Mouse (Mus musculus) midbrain, embryonic 15.5 days (tissue): ENCODE measurements around the gene Plcb4. TPM values are rescaled to one million over a fixed set of nuclear protein-coding genes. Genes with fewer than 3 reads are reported as not detected.

Source experiments
- ATAC-seq: fragments of 200-750 bp; cut with Nextera tagmentation; replicated peaks from 2 replicates; pipeline ENCODE4 v1.8.0; 2017; ENCODE audit warnings: moderate TSS enrichment
- H3K27ac ChIP-seq: fragments of 300-500 bp; sonication (generic); 2 replicates; pipeline ENCODE4 v1.5.1; 2015; ENCODE audit warnings: mild to moderate bottlenecking, inconsistent platforms
- H3K27me3 ChIP-seq: fragments of 300-500 bp; sonication (generic); replicated peaks from 2 replicates; pipeline ENCODE4 v1.6.1; 2015; ENCODE audit warnings: inconsistent platforms
- H3K36me3 ChIP-seq: fragments of 300-500 bp; sonication (generic); replicated peaks from 2 replicates; pipeline ENCODE4 v1.6.1; 2015; ENCODE audit warnings: inconsistent platforms
- H3K4me1 ChIP-seq: fragments of 300-500 bp; sonication (generic); 2 replicates; pipeline ENCODE4 v1.6.1; 2015; ENCODE audit warnings: inconsistent platforms
- H3K4me2 ChIP-seq: fragments of 300-500 bp; sonication (generic); 2 replicates; pipeline ENCODE4 v1.6.1; 2015; ENCODE audit warnings: inconsistent platforms, mild to moderate bottlenecking, moderate library complexity
- H3K4me3 ChIP-seq: fragments of 300-500 bp; sonication (generic); 2 replicates; pipeline ENCODE4 v1.5.1; 2015; ENCODE audit warnings: mild to moderate bottlenecking, inconsistent platforms
- H3K9ac ChIP-seq: fragments of 300-500 bp; sonication (generic); 2 replicates; pipeline ENCODE4 v1.6.1; 2015; ENCODE audit warnings: mild to moderate bottlenecking, inconsistent platforms
- H3K9me3 ChIP-seq: fragments of 300-500 bp; sonication (generic); 2 replicates; pipeline ENCODE4 v1.6.1; 2016; ENCODE audit warnings: inconsistent platforms
- WGBS: fragments of 180-500 bp; shearing (Covaris S2); methylation state at CpG from one replicate; pipeline ENCODE4 v1.1.7; 2015; ENCODE audit warnings: mixed read lengths; 5-methylcytosine and 5-hydroxymethylcytosine counted together
- polyA plus RNA-seq: library from polyadenylated mRNA; unstranded; fragments of >200 nt; fragmentation: Nextera tagmentation; extraction: Ambion mirVana; gene quantifications from 2 replicates; pipeline ENCODE4 v1.2.1, GENCODE M21; 2015

The Plcb4 gene
- polyA plus RNA-seq, 1 experiment from 2014 or later = 47.8 TPM

DNA sequence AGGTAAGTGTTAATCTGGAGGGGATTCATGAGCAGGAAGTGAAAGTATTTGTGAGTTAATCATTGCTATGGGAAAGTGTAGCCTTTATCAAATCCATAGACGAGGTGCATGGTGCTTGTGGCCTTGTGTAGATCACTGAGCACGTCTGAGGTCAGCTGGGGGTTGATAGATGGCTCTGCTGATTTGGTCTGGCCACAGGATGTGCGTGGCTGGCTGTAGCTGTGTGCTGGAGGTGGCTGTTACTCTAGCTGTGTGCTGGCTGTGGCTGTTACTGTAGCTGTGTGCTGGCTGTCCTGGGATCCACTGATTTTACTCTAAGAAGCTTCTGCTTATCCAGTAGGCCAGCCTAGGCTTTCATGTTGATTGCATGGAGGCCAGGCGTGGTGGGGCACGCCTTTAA is 91.9 kb downstream of the Plcb4 start:
- Histone ChIP-seq H3K27me3 (no peaks in the 10 kb centered on the region), H3K4me3 (no peak overlapping the region), H3K27ac (no peak overlapping the region), H3K4me1 (0 out of 2 replicates have a peak, but pooled peaks cover 9% of the 10 kb centered on the region), H3K4me2 (no peak overlapping the region), H3K36me3 (no peaks in the 10 kb centered on the region), H3K9me3 (no peaks in the 10 kb centered on the region), H3K9ac (no peak overlapping the region)
- 87% methylated on average over 5 of the region's 5 CpGs for WGBS
- ATAC-seq = no peak

GRCm38 (mm10) chr2:135755792-135756191 is 97.0 kb downstream of the Plcb4 start:
- H3K4me3 ChIP-seq = no peak overlapping the region
- ATAC-seq = no peak
- no peaks in the 10 kb centered on the region for H3K27me3 ChIP-seq
- 91% methylated on average over 5 of the region's 5 CpGs for WGBS
- H3K36me3 ChIP-seq = no peaks in the 10 kb centered on the region
- H3K9me3 ChIP-seq = no peaks in the 10 kb centered on the region
- H3K4me2 ChIP-seq = no peak overlapping the region
- H3K9ac ChIP-seq = no peak overlapping the region
- 0 out of 2 replicates have a peak, but pooled peaks cover 2% of the 10 kb centered on the region for H3K4me1 ChIP-seq
- H3K27ac ChIP-seq = no peak overlapping the region

DNA sequence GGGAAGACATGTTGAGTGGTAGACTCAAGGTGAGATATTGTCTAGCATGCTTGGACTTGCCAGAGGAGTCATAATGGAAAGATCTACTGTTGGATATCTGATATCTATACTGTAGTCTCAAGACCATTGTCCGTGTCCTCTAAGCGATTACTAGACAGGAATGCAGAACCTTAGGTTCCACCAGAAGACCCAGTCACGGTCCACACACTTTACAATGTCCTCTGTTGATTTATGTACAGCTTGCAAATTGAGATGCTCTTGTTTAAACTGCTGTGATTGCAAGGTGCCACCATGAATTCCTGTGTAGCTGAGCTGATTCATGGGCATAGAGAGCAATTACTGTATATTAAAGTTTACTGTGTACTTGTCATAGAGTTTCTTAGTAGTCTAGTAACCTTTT is 98.7 kb downstream of the Plcb4 start:
- WGBS = 96% methylated on average over 3 of the region's 3 CpGs
- no peak overlapping the region for H3K4me3 ChIP-seq
- H3K9ac ChIP-seq = no peak overlapping the region
- H3K27me3 ChIP-seq = no peaks in the 10 kb centered on the region
- no peaks in the 10 kb centered on the region for H3K9me3 ChIP-seq
- no peak overlapping the region for H3K4me2 ChIP-seq
- no peak overlapping the region for H3K27ac ChIP-seq
- no peaks in the 10 kb centered on the region for H3K4me1 ChIP-seq
- ATAC-seq = no peak
- H3K36me3 ChIP-seq = no peaks in the 10 kb centered on the region

GRCm38 (mm10) chr2:135759499-135760095 is 100.8 kb downstream of the Plcb4 start:
- Histone ChIP-seq H3K27ac (0 out of 2 replicates have a peak overlapping the region, but pooled peaks have one; percentile 25), H3K4me3 (no peak overlapping the region), H3K9me3 (no peaks in the 10 kb centered on the region), H3K4me1 (peaks cover 2% of the 10 kb centered on the region), H3K4me2 (no peak overlapping the region), H3K9ac (no peak overlapping the region), H3K27me3 (no peaks in the 10 kb centered on the region), H3K36me3 (no peaks in the 10 kb centered on the region)
- no peak for ATAC-seq
- 73% methylated on average over 6 of the region's 6 CpGs for WGBS

- WGBS = 90% methylated on average over 8 of the region's 8 CpGs
- H3K27ac ChIP-seq = no peak overlapping the region
- no peaks in the 10 kb centered on the region for H3K27me3 ChIP-seq
- H3K36me3 ChIP-seq = no peaks in the 10 kb centered on the region
- no peak overlapping the region for H3K4me2 ChIP-seq
- no peak overlapping the region for H3K9ac ChIP-seq
- no peak for ATAC-seq
- no peaks in the 10 kb centered on the region for H3K9me3 ChIP-seq
- peaks cover 6% of the 10 kb centered on the region for H3K4me1 ChIP-seq
- H3K4me3 ChIP-seq = no peak overlapping the region
Observed at GRCm38 (mm10) chr2:135761226-135761802, 102.5 kb downstream of the Plcb4 start.

GRCm38 (mm10) chr2:135764706-135765105 is 105.9 kb downstream of the Plcb4 start:
- WGBS = 31% methylated on average over 8 of the region's 8 CpGs
- Histone ChIP-seq H3K4me3 (no peak overlapping the region), H3K27ac (no peak overlapping the region), H3K4me1 (peaks cover 9% of the 10 kb centered on the region), H3K36me3 (no peaks in the 10 kb centered on the region), H3K9me3 (no peaks in the 10 kb centered on the region), H3K27me3 (no peaks in the 10 kb centered on the region), H3K4me2 (no peak overlapping the region), H3K9ac (no peak overlapping the region)
- peak; percentile 56; the same call in 1 of the 2 replicates for ATAC-seq

DNA sequence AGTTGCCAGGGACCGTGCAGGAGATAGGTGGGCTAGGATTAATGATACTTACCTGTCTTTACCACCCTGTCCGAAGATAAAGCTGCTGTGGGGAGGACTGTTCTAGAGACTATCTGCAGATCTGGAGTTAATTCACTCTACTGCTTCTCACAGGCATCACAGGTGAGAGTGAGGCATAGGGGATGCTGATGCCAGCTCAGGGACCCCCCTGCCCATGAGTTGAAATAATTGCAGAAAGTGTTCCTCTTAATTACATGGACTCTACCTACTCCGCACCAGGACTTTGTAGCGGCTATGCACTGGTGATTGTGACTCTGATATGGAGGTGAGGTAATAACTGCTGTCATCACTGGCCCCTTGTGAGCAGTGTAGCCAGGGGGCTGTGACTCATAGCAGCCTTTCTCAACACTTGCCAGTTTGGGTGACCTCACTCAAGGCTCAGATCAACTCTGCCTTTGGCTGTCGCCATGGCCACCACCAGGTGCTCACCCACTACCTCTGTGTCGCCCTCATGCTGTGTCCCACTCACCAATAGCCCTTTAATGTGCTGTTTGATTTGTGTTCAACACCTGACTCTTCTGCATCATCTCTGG is 107.8 kb downstream of the Plcb4 start:
- H3K4me2 ChIP-seq = no peak overlapping the region
- H3K36me3 ChIP-seq = no peaks in the 10 kb centered on the region
- peaks cover 9% of the 10 kb centered on the region for H3K4me1 ChIP-seq
- no peaks in the 10 kb centered on the region for H3K27me3 ChIP-seq
- 88% methylated on average over 6 of the region's 6 CpGs for WGBS
- H3K27ac ChIP-seq = no peak overlapping the region
- H3K9me3 ChIP-seq = no peaks in the 10 kb centered on the region
- no peak overlapping the region for H3K9ac ChIP-seq
- no peak overlapping the region for H3K4me3 ChIP-seq
- peak; percentile 43; the same call in 1 of the 2 replicates for ATAC-seq

DNA sequence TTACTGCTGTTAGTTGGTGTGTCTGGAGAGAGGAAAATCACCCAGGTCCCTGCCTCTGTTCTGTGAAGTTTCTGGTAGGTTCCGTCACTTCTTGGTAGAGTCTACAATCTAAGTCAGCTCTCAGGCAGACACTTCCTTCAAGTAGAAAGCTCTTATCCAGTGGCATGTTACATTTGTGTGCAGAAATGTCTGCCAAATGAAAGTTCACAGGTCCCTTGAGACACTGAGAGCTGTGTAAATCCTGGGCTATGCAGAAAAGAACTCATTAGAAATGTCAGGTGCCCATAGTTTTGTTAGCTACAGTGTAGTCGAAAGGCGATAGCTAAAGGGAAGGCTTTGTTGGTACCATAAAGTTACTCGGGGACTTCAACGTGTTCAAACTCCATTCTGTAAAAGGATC is 108.7 kb downstream of the Plcb4 start:
- no peak for ATAC-seq
- Histone ChIP-seq H3K27me3 (no peaks in the 10 kb centered on the region), H3K9ac (no peak overlapping the region), H3K4me2 (no peak overlapping the region), H3K4me3 (no peak overlapping the region), H3K27ac (no peak overlapping the region), H3K4me1 (peaks cover 9% of the 10 kb centered on the region), H3K9me3 (no peaks in the 10 kb centered on the region), H3K36me3 (no peaks in the 10 kb centered on the region)
- WGBS = 78% methylated on average over 5 of the region's 5 CpGs

- no peak overlapping the region for H3K4me3 ChIP-seq
- no peaks in the 10 kb centered on the region for H3K9me3 ChIP-seq
- H3K27me3 ChIP-seq = no peaks in the 10 kb centered on the region
- no peak for ATAC-seq
- WGBS = 94% methylated on average over 8 of the region's 8 CpGs
- no peaks in the 10 kb centered on the region for H3K36me3 ChIP-seq
- no peak overlapping the region for H3K9ac ChIP-seq
- no peak overlapping the region for H3K4me2 ChIP-seq
- no peak overlapping the region for H3K27ac ChIP-seq
- H3K4me1 ChIP-seq = peaks cover 11% of the 10 kb centered on the region
Observed at GRCm38 (mm10) chr2:135769701-135770100, 110.9 kb downstream of the Plcb4 start.

- no peak for ATAC-seq
- H3K4me3 ChIP-seq = no peak overlapping the region
- no peaks in the 10 kb centered on the region for H3K36me3 ChIP-seq
- no peak overlapping the region for H3K4me2 ChIP-seq
- H3K27ac ChIP-seq = no peak overlapping the region
- WGBS = 94% methylated on average over 9 of the region's 9 CpGs
- H3K27me3 ChIP-seq = no peaks in the 10 kb centered on the region
- H3K9me3 ChIP-seq = no peaks in the 10 kb centered on the region
- no peak overlapping the region for H3K9ac ChIP-seq
- H3K4me1 ChIP-seq = 0 out of 2 replicates have a peak, but pooled peaks cover 8% of the 10 kb centered on the region
Observed at GRCm38 (mm10) chr2:135770226-135770625, 111.4 kb downstream of the Plcb4 start.

- H3K9me3 ChIP-seq = no peaks in the 10 kb centered on the region
- no peak for ATAC-seq
- WGBS = 69% methylated on average over 10 of the region's 10 CpGs
- no peaks in the 10 kb centered on the region for H3K27me3 ChIP-seq
- no peaks in the 10 kb centered on the region for H3K36me3 ChIP-seq
- no peak overlapping the region for H3K4me2 ChIP-seq
- H3K4me1 ChIP-seq = 0 out of 2 replicates have a peak, but pooled peaks cover 4% of the 10 kb centered on the region
- no peak overlapping the region for H3K9ac ChIP-seq
- no peak overlapping the region for H3K27ac ChIP-seq
- no peak overlapping the region for H3K4me3 ChIP-seq
Observed at GRCm38 (mm10) chr2:135773194-135773972, 114.6 kb downstream of the Plcb4 start.

- Histone ChIP-seq H3K36me3 (no peaks in the 10 kb centered on the region), H3K4me2 (no peak overlapping the region), H3K4me1 (0 out of 2 replicates have a peak, but pooled peaks cover 4% of the 10 kb centered on the region), H3K9me3 (no peaks in the 10 kb centered on the region), H3K27me3 (no peaks in the 10 kb centered on the region), H3K4me3 (no peak overlapping the region), H3K27ac (no peak overlapping the region), H3K9ac (no peak overlapping the region)
- no peak for ATAC-seq
- WGBS = 81% methylated on average over 4 of the region's 4 CpGs
Observed at GRCm38 (mm10) chr2:135775026-135775425, 116.2 kb downstream of the Plcb4 start.
